Mouse (Mus musculus) liver, postnatal 0 days (tissue): ENCODE measurements around the gene Cdpf1.

ENCODE experiments used
- CTCF ChIP-seq: sonication (generic); IDR thresholded peaks from 2 replicates; pipeline ENCODE4 v1.5.1; 2016; ENCODE audit warnings: antibody characterized with exemption, low read depth
- EP300 ChIP-seq: IDR thresholded peaks from 2 replicates; pipeline ENCODE4 v1.6.1; 2016; ENCODE audit warnings: antibody characterized with exemption, low read depth, mild to moderate bottlenecking

DNA sequence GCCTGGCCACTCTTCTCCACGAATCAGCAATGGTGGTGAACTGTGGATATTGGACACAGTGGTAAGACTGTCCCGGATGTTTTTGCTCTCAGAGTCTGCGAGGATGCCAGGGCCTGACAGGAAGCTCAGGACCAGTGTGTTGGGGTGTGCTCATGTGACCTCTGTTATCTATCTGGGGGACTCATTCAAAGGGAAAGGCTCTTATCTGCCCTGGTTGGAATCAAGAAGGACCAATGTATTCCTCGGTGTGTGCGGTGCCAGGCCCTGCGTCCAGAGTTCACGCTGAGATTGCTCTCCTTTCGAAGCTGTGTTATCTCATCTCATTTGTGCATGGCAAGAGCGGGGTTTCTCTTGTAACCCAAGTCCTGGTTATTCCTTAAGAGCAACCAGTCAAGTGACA lies 37.1 kb downstream of the Cdpf1 start:
- TF ChIP-seq CTCF (no peak), EP300 (no peak)
